Mouse (Mus musculus): ENCODE measurements around the gene Bcl9l. TPM values are rescaled to one million over a fixed set of nuclear protein-coding genes. Genes with fewer than 3 reads are reported as not detected.

Gene Bcl9l
- polyA plus RNA-seq, 1 experiment from 2014 or later = 7.3 TPM

Other genes starting within 250 kb of the Bcl9l start
- 21.1 and 22.8 TPM in 2 replicates for gene Cbl, start 248.8 kb upstream of the Bcl9l start, polyA plus RNA-seq (2016; fragmentation: Nextera tagmentation; extraction: Ambion mirVana)
- not detected in 2 replicates for gene Ccdc153, start 242.1 kb upstream of the Bcl9l start, polyA plus RNA-seq (2016; fragmentation: Nextera tagmentation; extraction: Ambion mirVana)
- gene Pdzd3, start 231.4 kb upstream of the Bcl9l start, polyA plus RNA-seq (2016; fragmentation: Nextera tagmentation; extraction: Ambion mirVana) = 0.14 TPM in 1 of 2 replicates, not detected in the other
- 2.4 and 3.3 TPM in 2 replicates for gene Nlrx1, start 214.2 kb upstream of the Bcl9l start, polyA plus RNA-seq (2016; fragmentation: Nextera tagmentation; extraction: Ambion mirVana)
- gene Abcg4, start 194.2 kb upstream of the Bcl9l start, polyA plus RNA-seq (2016; fragmentation: Nextera tagmentation; extraction: Ambion mirVana) = 4.3 and 7.2 TPM in 2 replicates
- gene Hinfp, start 177.2 kb upstream of the Bcl9l start, polyA plus RNA-seq (2016; fragmentation: Nextera tagmentation; extraction: Ambion mirVana) = 30.0 and 30.7 TPM in 2 replicates
- 9.8 and 17.5 TPM in 2 replicates for gene C2cd2l, start 162.5 kb upstream of the Bcl9l start, polyA plus RNA-seq (2016; fragmentation: Nextera tagmentation; extraction: Ambion mirVana)
- 46.2 and 46.7 TPM in 2 replicates for gene Dpagt1, start 156.8 kb upstream of the Bcl9l start, polyA plus RNA-seq (2016; fragmentation: Nextera tagmentation; extraction: Ambion mirVana)
- gene H2afx, start 148.1 kb upstream of the Bcl9l start, polyA plus RNA-seq (2016; fragmentation: Nextera tagmentation; extraction: Ambion mirVana) = 548 and 554 TPM in 2 replicates
- gene Hmbs, start 138.6 kb upstream of the Bcl9l start, polyA plus RNA-seq (2016; fragmentation: Nextera tagmentation; extraction: Ambion mirVana) = 155 and 184 TPM in 2 replicates
- gene Vps11, start 121.2 kb upstream of the Bcl9l start, polyA plus RNA-seq (2016; fragmentation: Nextera tagmentation; extraction: Ambion mirVana) = 30.9 and 34.8 TPM in 2 replicates
- 35.8 and 39.4 TPM in 2 replicates for gene Hyou1, start 103.3 kb upstream of the Bcl9l start, polyA plus RNA-seq (2016; fragmentation: Nextera tagmentation; extraction: Ambion mirVana)
- 20.8 and 28.9 TPM in 2 replicates for gene Slc37a4, start 86.0 kb upstream of the Bcl9l start, polyA plus RNA-seq (2016; fragmentation: Nextera tagmentation; extraction: Ambion mirVana)
- gene Rps25, start 75.7 kb upstream of the Bcl9l start, polyA plus RNA-seq (2016; fragmentation: Nextera tagmentation; extraction: Ambion mirVana) = 1,836 and 2,161 TPM in 2 replicates
- gene Trappc4, start 75.2 kb upstream of the Bcl9l start, polyA plus RNA-seq (2016; fragmentation: Nextera tagmentation; extraction: Ambion mirVana) = 213 and 282 TPM in 2 replicates
- gene Ccdc84, start 64.3 kb upstream of the Bcl9l start, polyA plus RNA-seq (2016; fragmentation: Nextera tagmentation; extraction: Ambion mirVana) = 25.2 and 27.7 TPM in 2 replicates
- not detected in 2 replicates for gene Foxr1, start 41.7 kb upstream of the Bcl9l start, polyA plus RNA-seq (2016; fragmentation: Nextera tagmentation; extraction: Ambion mirVana)
- 0.14 TPM in 1 of 2 replicates, not detected in the other for gene Upk2, start 27.8 kb upstream of the Bcl9l start, polyA plus RNA-seq (2016; fragmentation: Nextera tagmentation; extraction: Ambion mirVana)
- gene Cxcr5, start 79.1 kb downstream of the Bcl9l start, polyA plus RNA-seq (2016; fragmentation: Nextera tagmentation; extraction: Ambion mirVana) = not detected in 2 replicates
- 16.8 and 21.0 TPM in 2 replicates for gene Ddx6, start 122.1 kb downstream of the Bcl9l start, polyA plus RNA-seq (2016; fragmentation: Nextera tagmentation; extraction: Ambion mirVana)
- not detected in 2 replicates for gene Treh, start 190.4 kb downstream of the Bcl9l start, polyA plus RNA-seq (2016; fragmentation: Nextera tagmentation; extraction: Ambion mirVana)

All from hindbrain, embryonic 10.5 days (tissue).